In genomic region chr4:131919506-131920140, GRCm38 (mm10) we compare ENCODE assay signal across 9 mouse cellular contexts. TPM values are rescaled to one million over a fixed set of nuclear protein-coding genes. Genes with fewer than 3 reads are reported as not detected.
DNase-seq lines count a peak whose midpoint lies in the region; ATAC-seq and TF ChIP-seq lines count a peak whose summit lies in the region.
"Had no signal": no experiment of that assay in that cellular context is flagged by ENCODE, and none has a peak within 500 bp of the region (broad histone marks: within the 10 kb centered on the region; RNA-seq: fewer than 3 reads in every experiment).

No protein-coding gene starts in this region.

- H3K36me3 ChIP-seq in liver, adult 2 months (ENCODE audit: control insufficient read depth, insufficient read depth, low read length): peaks cover 2% of the 10 kb centered on the region; the same call in 1 of the 2 replicates
- peaks cover 7% of the 10 kb centered on the region for H3K36me3 ChIP-seq in intestine, embryonic 14.5 days (ENCODE audit: control insufficient read depth, insufficient read depth, low read length)

- H3K4me1 ChIP-seq in liver, adult 2 months (ENCODE audit: control insufficient read depth, insufficient read depth, low read length): peaks cover 22% of the 10 kb centered on the region
- H3K4me1 ChIP-seq in intestine, embryonic 14.5 days (replicated peaks; ENCODE audit: control insufficient read depth, insufficient read depth, low read length): peaks cover 44% of the 10 kb centered on the region

- peak overlapping the region; percentile 48 for H3K27ac ChIP-seq in liver, adult 2 months (replicated peaks; ENCODE audit: insufficient read depth, low read depth, low read length)
- H3K27ac ChIP-seq in intestine, embryonic 14.5 days (ENCODE audit: low read depth): peak overlapping the region; percentile 75; the same call in 1 of the 2 replicates

- H3K4me2 ChIP-seq in intestine, embryonic 14.5 days (ENCODE audit: low read length): peak overlapping the region; percentile 70

- ATAC-seq in intestine, embryonic 14.5 days (replicated peaks; ENCODE audit: low FRiP score, low TSS enrichment, low read depth): no peak

- no peaks in the 10 kb centered on the region for H3K9me3 ChIP-seq in intestine, embryonic 14.5 days (ENCODE audit: control insufficient read depth, low read length)

- H3K4me3 ChIP-seq in liver, adult 2 months (ENCODE audit: insufficient read depth, low read depth, low read length): peak overlapping the region; percentile 50; the same call in 1 of the 2 replicates
- peak overlapping the region; percentile 54 for H3K4me3 ChIP-seq in intestine, embryonic 14.5 days (ENCODE audit: low read depth, low read length)

- no peaks in the 10 kb centered on the region for H3K27me3 ChIP-seq in liver, adult 2 months (ENCODE audit: control insufficient read depth, insufficient read depth, low read length)
- H3K27me3 ChIP-seq in intestine, embryonic 14.5 days (replicated peaks; ENCODE audit: control insufficient read depth, insufficient read depth, low read length): peaks cover 19% of the 10 kb centered on the region

- TF ChIP-seq POLR2A in liver, adult 2 months (IDR thresholded peaks at IDR 0.05; ENCODE audit: extremely low read depth, insufficient read depth, low read length): no peak

- WGBS in liver, adult 2 months: 46% methylated on average over 15 of the region's 15 CpGs
- WGBS in intestine, embryonic 14.5 days: 24% methylated on average over 15 of the region's 15 CpGs

- H3K79me2 ChIP-seq in liver, adult 2 months (ENCODE audit: control insufficient read depth, insufficient read depth, low read length): no peaks in the 10 kb centered on the region

- H3K9ac ChIP-seq in liver, adult 2 months (ENCODE audit: low read depth, low read length): peak overlapping the region; percentile 69
- H3K9ac ChIP-seq in intestine, embryonic 14.5 days (ENCODE audit: low read length): peak overlapping the region; percentile 51

- intact Hi-C loops in left cerebral cortex, postnatal 14 days (cut with DNase I): loop anchor here (5.0 kb wide), 1 partner anchor 48 kb away; no protein-coding TSS in a partner anchor

- TF ChIP-seq CTCF in liver, adult 2 months (IDR thresholded peaks at IDR 0.05; ENCODE audit: low read depth, low read length): no peak

- peak; percentile 52 for DNase-seq in embryo, embryonic 10.5 days (ENCODE audit: low spot score)
- no peak for DNase-seq in embryo, embryonic 10 days (ENCODE audit: low spot score)
- DNase-seq in liver, adult 2 months (ENCODE audit: extremely low read depth, low read depth, low spot score): no peak
- no peak for DNase-seq in liver
- DNase-seq in intestine, embryonic 14.5 days (ENCODE audit: low spot score): no peak
- DNase-seq in neural tube, embryonic 10.5 days (ENCODE audit: extremely low spot score, low spot score): peak; percentile 53
- DNase-seq in retina, postnatal 1 day: no peak
- DNase-seq in left cerebral cortex, postnatal 14 days (ENCODE audit: low spot score in 2 of 2): no peak

RNA-seq across cellular contexts. Expression of gene Tmem200b, which starts 1.9 kb away (rescaled TPM):
- total RNA-seq in liver, adult 2 months (2014; rRNA removed): 1.7 and 2.4 TPM in 2 replicates
- polyA plus RNA-seq in liver, adult 2 months (2012; rRNA removed): 5.7 and 9.0 TPM in 2 replicates
- 1.9 and 2.3 TPM in 2 replicates for polyA plus RNA-seq in intestine, embryonic 14.5 days (2014; fragmentation: Nextera tagmentation; extraction: Ambion mirVana)
- 1 to 10 TPM; 5.9 to 6.1 TPM for total RNA-seq in left cerebral cortex, postnatal 14 days (2021)
- total RNA-seq: neutrophil, adult 5-6 weeks had no signal

RNA-seq across cellular contexts. Expression of gene Srsf4, which starts 46.2 kb away (rescaled TPM):
- 14.8 and 15.9 TPM in 2 replicates for total RNA-seq in liver, adult 2 months (2014; rRNA removed)
- 17.2 and 19.0 TPM in 2 replicates for polyA plus RNA-seq in liver, adult 2 months (2012; rRNA removed)
- 102 and 103 TPM in 2 replicates for polyA plus RNA-seq in intestine, embryonic 14.5 days (2014; fragmentation: Nextera tagmentation; extraction: Ambion mirVana)
- total RNA-seq in left cerebral cortex, postnatal 14 days (2021): 10 to 100 TPM; 67.2 to 78.6 TPM

Comparison
In these comparisons a context has a peak if more than half of its experiments do, and no peak if none do; other contexts are left out.
1. DNase-seq: peak in embryo, embryonic 10.5 days (single experiment) and neural tube, embryonic 10.5 days (single experiment); none in embryo, embryonic 10 days (single experiment), liver, adult 2 months (single experiment), liver (single experiment), intestine, embryonic 14.5 days (single experiment), retina, postnatal 1 day (single experiment) and left cerebral cortex, postnatal 14 days (0 of 2).